Mouse (Mus musculus) mouse embryonic stem cell (cell line): ENCODE results near the gene Cfd.

Experiments
- in situ Hi-C, 2 experiments: fragments of 300-500 bp; cut with MboI; formaldehyde crosslinking; loops; 1 replicate in 1 of 2; 3 replicates in 1 of 2; pipeline ENCODE4 v1.14.3; 2019 to 2020; ENCODE audit warnings: low sequenced_read_pairs in 2 of 2, low pct_unique_long_range_greater_than_20kb in 1 of 2, mixed read lengths in 1 of 2; ENCODE audit not compliant: unreplicated experiment in 1 of 2

Gene Cfd

DNA sequence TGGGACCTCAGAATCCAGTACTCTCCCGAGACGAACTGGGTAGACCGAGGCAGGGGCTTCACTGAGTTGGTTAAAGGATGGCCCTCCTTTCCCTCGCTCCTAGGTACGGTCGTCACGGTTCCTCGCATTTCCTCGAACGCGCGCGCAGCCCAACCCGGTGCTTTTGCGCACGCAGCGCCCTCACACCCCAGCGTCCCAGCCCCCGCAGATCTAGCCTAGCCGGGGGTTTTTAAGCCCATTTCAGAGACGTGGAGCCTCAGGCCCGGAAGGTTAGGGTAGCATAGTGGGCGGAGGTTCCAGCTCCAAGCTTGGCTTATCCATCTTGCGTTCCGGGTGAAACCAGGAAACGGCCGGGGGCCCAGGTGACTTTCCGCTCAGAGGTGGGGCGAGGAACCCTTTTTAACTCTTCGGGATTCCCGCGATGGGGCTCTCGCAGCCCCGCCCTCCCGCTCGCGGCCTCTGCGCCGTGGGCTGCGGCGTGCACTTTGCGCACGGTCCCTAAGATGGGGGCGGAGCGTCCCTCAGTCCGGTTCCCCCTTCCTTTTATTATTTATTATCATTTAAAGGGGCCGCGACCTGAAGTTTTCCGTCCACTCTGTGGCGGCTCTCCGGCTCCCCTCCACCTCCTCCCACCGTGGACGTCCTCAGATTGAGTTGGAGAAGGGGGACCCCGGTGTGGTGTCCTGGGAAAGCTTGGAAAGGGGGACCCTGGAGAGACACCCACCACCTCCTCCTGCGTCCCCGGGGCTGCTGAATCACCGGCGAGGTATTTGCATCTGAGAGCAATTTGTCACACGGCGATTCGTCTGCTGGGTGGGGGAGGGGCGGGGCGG is 36.1 kb downstream of the Cfd start, which contains the start of gene Arid3a:
TSS of gene Arid3a (plus strand) at position 553 of the 833 bp plus-strand sequence.
- in situ Hi-C loops = loop anchor here (5.0 to 10.0 kb wide), 2 partner anchors 44 to 92 kb away; no protein-coding TSS in a partner anchor

DNA sequence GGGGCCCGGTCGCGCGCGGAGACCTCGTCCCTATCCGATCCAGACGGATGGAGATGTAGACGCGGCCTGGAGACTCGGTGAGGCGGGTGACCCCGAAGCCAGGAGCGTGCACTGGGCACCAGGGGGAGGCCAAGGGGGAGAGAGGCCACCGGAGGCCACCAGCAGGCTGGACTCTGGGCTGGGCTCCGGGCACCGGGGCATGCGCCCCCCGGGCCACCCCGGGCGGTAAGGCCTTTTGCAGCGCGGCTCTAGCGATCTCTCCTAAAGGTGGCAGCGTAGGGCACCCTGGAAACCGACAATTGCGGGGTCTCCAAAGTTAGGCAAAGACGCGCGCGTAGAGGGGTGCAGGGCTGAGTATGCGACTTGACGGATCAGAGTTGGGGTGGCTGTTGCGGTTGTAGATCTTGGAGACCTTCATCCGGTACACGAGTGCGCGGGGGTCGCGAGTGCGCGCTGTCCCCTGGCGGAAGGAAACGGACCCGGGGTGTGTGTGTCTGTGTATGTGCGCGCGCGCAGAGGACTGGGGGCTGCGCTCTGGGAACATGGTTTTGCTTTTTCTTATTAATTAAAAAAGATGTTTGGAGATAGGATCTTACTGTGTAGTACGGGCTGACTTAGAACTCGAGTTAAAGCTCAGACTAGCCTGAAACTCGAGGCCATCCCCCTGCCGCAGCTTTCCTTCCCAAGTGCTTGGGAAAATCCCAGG is 36.8 kb downstream of the Cfd start:
- in situ Hi-C loops = loop anchor here (5.0 to 10.0 kb wide), 2 partner anchors 45 to 93 kb away; no protein-coding TSS in a partner anchor

DNA sequence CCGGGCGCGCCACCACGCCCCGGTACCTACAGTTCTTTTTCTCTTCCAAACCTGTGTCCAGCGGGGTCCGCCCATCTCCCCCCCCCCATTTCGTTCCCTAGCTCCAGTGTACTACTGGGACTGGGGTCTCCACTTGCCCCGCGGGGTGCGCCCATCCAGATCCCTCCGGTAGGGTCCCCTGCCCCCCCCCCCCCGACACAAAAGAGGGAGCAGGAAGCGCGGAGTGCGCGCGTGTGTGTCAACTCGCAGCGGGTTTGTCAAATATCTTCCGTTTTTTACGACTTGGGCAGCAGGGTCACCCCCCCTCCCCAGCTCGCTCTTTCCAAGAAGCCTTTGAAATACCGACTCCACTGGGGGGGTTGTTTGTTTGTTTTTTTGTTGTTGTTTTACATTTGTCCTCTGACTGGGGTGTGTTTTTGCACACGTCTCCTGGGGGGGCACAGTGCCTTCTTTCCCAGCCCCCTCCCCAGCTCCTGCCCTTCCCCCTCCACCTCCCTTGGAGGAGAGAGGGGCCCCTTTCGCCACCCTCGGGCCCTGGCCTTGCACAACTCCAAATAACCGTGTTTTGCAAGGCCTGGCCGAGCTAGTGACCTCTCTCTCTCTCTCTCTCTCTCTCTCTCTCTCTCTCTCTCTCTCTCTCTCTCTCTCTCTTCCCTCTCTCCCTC is 37.5 kb downstream of the Cfd start:
- in situ Hi-C loops = loop anchor here (5.0 to 10.0 kb wide), 2 partner anchors 46 to 93 kb away; no protein-coding TSS in a partner anchor

DNA sequence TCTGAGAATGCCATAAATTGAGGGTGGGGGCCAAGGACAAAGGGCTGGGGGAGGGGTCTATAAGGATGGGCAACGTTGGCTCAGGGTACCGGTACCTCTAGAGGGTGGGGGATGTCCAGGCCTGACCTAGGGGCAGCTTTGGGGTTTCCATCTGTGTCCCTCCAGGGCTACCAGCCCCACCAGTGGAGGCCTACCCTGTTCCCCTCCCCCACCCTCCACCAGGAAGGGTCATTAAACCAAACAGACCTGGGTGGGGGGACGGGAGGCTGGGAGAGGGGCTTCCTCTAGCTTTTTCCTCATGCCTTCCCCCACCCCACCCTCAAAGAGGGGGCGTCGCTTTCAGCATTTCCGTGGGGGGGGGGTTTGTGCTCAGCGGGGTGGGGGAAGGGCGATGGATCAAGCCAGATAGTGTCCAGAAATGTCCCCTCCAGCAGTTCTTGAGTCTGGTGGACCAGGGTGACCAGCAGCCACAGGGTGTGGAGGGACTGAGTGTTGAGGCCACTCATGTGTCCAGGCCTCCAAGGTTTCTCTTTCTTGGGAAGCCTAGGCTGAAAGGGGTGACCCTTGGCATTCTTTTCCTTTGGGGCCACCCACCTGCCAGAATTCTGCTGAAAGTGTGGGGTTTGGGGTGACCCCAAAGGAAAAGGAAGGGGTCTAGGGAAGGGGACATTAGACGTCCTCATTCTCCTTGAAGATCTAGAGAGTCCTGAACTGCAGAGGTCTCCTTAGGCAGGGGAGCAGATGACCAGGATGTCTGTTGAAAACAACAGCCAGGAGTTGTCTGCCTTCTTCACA is 38.5 kb downstream of the Cfd start:
- in situ Hi-C loops = loop anchor here (5.0 to 10.0 kb wide), 2 partner anchors 47 to 94 kb away; no protein-coding TSS in a partner anchor

DNA sequence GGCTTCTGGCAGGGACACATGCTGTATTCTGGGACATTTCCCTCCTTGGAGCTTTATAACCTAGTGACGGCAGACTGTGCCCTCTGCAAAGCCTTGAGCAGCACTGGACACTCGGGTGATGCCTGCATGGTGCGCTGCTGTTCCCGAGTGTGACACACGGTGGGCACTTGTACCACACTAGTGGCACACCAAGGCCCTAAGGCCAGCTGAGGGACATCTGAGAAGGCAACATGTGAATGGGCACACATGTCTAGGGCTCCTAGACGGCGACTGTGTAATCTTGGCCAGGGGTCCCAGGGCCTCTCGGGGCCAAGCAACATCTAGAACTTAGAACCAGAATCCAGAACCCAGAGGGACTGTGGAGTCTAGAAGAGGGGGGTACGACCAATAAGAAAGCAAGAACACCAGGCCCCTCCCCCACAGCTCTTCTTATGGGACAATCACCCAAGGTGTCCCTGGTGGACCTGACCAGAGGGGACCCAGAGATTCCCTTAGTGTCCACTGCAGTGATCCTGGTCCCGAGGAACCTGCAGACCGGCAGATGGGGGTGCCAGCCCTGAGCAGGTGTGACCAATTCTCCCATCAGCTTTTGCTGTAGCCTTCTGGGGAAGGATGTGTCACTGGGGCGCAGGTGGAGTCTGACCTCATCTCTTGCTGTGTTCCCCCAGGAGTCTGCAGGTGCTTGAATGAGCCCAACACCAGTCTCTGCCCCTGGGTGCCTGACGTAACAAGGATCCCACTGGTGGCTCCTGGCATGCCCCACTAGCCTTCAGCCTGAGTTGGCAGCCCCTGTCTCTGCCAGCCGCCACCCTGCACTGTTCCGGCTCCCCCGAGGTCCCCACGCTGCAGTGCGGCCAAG is 39.5 kb downstream of the Cfd start:
- in situ Hi-C loops = loop anchor here (5.0 to 10.0 kb wide), 2 partner anchors 48 to 95 kb away; no protein-coding TSS in a partner anchor

DNA sequence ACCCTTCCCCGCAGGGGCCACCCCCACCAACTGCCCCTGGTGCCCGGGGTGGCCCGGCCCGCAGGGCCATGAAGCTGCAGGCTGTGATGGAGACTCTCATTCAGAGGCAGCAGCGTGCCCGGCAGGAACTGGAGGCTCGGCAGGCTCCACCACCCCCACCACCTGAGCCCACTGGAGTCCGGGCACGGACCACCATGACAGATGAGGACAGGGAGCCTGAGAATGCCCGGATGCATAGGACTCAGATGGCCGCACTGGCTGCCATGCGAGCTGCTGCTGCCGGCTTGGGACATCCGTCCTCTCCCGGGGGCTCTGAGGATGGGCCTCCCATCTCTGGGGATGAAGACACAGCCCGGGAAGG is 40.2 kb downstream of the Cfd start:
- in situ Hi-C loops = no loop called here

DNA sequence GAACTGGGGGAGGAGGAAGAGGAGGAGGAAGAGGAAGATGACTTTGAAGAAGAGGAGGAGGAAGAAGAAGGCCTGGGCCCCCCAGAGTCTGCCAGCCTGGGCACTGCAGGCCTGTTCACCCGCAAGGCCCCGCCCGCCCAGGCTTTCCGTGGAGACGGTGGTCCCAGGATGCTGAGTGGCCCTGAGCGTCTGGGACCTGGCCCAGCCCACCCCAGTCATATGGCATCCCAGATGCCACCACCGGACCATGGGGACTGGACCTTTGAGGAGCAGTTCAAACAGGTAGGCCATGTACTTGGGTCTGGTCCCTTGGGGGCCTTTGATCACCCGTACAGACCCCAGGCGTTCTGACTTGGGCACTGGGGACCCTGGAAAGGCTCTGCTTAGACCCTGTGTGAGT is 41.1 kb downstream of the Cfd start:
- in situ Hi-C loops = no loop called here

DNA sequence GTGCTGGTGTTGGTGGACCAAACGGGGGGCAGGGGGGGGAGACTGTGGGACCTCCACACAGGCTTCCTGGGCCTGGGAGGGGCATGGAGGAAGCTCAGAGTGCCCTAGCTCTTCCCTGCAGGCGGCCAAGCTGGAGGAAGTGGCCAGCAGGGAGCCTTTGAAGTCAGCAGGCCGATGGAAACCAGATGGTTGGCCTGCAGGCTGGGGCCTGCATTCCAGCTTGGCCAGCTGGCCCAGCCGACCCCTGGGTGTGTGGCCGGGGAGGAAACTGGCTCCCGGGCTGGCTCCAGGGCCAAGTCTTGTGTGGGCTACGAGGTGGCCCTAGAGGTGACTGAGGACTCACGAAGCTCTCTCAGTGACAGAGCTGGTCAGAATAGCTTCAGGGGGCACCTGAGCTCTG is 42.1 kb downstream of the Cfd start:
- in situ Hi-C loops = no loop called here

DNA sequence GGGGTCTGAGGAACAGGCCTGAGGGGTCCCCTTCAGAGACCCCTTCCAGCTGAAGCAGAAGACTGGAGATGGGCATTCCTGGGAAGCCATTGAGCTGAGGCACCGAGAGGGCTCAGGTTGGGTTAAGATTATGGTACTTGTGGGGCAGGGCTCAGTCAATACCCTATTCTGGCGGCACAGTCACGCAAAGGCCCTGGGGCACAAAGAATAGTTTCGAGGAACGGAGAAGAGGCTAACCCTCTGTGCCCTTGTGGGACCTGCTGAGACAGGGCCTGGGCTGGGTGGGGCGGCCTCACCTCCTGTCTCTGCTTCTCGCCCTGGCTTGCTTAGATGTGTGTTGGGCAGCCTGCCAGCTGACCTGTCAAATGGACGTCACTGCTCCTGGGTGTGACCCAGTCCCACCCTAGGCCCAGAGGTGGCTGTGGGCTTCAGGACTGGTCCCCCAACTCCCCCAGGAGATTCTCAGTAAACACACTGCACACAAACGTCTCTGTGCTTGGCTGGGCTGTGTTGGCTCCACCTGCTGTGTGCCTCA is 42.6 kb downstream of the Cfd start:
- in situ Hi-C loops = no loop called here

DNA sequence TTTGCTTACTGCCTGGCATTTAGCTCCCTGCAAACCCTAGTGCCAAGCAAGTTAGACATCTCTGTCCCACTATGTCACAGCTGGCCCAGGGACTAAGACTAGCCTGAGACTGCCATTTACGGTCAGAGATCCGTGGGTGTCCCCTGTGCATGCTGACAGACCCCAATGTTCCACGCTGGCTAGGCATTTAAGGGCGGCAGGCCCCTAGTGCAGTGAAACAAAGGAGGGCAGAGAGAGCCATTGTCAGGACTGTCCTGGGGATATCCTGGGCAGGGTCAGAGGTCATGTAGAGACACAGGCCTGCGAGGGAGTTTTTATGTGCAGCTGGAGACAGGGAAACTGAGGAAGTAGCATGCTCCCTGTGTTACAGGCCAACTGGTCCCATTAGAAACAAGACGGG is 43.2 kb downstream of the Cfd start:
- in situ Hi-C loops = no loop called here

DNA sequence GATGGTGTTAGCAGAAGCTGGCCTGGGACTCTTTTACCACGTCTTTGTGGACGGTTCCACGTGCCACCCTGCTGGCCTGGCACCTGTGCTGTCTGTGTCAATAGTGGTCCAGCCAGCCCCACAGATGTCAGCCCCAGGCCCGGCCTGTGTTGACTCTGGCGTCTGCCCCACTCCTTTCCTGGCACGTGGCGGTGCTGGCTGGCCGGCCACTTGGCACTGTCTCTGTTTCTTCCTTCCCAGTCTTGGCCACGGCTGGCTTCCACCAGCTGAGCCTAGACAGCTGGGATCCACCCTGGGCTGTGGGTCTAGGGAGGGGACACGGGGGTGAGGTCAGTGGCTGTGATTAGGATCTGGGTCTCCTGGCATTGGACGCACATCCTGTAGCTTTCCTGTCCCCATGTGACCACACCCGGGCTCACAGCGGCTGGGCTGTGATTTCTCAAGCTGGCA is 43.6 kb downstream of the Cfd start:
- in situ Hi-C loops = no loop called here

DNA sequence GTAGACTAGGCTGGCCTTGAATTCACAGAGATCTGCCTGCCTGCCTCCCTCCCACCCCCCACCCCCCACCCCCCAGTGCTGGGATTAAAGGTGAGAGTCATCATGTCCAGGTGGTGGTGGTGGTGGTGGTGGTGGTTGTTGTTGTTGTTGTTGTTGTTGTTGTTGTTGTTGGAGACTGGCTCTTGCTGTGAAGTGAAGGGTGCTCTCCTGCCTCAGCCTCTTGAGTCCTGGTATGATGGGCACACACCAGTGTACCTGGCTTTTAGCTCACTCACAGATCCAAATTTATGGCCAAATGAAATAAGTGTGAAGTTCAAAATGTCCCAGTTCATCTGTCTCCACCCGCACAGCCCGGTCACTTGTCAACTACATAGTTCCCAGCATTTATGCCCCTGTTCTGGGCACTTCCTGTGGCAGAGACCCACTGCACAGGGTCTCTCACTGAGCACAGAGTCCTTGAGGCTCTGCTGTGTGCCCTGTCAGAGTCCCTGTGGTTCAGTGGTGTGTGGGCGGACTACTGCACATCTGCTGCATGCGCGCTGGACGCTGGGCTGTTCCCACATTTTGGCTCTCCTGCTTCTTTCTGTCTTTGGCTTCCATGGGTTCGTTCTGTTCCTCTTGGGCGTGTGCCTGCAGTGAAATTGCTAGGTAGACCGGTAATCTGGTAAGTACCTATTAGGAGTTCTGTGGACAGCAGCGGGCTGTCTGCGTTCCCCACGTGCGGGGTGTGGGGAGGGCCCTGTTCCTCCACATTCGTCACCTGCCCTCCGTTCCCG is 44.3 kb downstream of the Cfd start:
- in situ Hi-C loops = no loop called here

DNA sequence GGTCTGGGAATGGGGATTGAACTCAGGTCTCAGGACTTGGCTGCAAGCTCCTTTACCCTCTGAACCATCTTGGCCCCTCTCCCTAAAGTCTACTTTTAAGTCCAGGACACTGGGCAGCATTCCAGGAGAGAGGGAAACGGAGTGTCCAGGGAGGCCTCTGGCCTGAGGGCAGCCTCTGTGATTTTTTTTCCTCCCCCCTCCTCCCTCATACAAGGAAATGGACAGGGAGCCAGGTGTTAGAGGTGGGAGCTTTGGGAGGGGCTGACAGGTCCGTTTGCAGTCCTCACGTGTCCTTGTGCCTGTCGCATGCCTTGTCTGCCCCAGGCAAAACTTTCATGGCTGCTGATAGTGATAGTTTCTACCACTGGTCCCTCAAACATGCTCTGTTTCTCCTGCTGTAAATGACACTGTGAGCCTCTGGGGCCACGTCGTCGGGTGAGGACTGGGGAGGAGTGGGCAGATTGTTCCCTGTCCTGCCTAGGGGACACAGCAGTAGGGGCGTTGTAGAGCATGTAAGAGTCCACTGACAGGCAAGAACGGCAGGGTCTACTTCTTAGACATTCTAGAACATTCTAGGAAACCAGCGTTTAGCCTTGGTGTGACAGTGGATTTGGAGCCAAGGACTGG is 45.7 kb downstream of the Cfd start:
- in situ Hi-C loops = no loop called here

DNA sequence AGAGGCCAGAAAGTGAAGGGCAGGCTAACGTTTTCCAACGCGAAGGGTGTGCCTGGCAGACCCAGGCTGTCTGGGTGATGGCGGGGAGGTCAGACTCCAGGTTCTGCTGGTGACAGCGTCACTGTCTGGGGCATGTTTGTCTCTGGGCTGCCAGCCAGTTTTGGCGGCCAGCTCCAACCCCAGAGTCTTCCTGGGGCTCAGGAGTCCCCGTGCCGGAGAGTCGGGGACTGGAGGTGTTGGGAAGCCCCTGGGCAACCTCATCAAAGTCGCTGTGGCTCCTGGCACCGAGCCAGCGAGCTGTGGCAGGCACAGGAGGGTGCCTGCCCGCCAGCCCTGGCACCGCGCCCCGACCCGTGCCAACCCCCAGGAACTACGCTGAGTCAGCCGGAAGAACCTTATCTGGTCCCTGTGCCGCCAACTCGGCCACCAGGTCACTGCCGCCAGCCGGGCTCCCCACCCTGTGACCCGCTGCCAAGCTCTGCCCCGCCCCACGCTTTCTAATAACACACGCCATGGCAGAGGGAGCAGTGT is 46.3 kb downstream of the Cfd start:
- in situ Hi-C loops = no loop called here

DNA sequence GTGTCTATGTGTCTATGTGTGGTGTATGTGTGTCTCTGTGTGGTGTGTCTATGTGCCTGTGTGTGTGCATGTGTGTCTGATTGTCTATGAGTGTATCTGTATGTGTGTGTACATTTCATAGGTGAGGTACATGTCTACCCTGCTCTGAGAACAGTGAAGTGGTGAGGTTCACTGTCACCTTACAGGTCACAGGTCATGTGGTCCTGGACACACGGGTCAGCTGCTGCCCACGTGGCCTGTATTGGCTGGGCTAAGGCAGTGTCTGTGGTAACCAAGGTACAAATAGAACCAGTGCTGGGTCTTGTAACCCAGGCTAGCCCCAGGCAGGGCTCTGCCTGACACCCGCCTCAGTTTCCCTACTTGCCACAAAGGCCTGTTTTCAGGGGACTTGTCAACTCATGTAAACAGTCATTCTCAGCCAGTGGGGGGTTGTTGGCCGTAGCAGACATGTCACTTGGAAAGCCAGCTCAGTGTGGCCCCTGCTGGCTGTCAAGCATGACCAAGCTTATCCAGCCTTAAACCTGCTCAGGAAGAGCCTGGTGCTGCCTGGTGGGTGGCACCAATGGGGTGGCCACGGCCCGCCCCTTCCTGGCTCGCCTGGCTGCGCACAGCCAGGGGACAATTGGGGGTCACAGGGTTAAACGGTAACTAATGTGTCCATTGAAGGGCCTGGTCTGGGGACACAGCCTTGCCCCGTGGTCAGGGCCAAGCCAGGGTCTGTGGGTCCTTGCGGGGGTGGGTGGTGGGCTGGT is 47.3 kb downstream of the Cfd start:
- in situ Hi-C loops = no loop called here
